Mouse (Mus musculus) kidney, embryonic 16.5 days (tissue): ENCODE measurements around the gene Nup54. TPM values are rescaled to one million over a fixed set of nuclear protein-coding genes. Genes with fewer than 3 reads are reported as not detected.
A peak's percentile ranks its signal among the peaks of the same experiment; 100 is the strongest.

Source experiments
- ATAC-seq: fragments of 200-750 bp; cut with Nextera tagmentation; 2 replicates; pipeline ENCODE4 v1.8.0; 2017; ENCODE audit warnings: moderate TSS enrichment; ENCODE audit not compliant: low FRiP score, low TSS enrichment
- H3K27ac ChIP-seq: fragments of 300-500 bp; sonication (generic); 2 replicates; pipeline ENCODE4 v1.5.1; 2014; ENCODE audit warnings: low read length
- H3K27me3 ChIP-seq: fragments of 300-500 bp; sonication (generic); 2 replicates; pipeline ENCODE4 v1.6.1; 2014; ENCODE audit warnings: low read length, control low read depth, mixed read lengths; ENCODE audit not compliant: insufficient read depth
- H3K36me3 ChIP-seq: fragments of 300-500 bp; sonication (generic); 2 replicates; pipeline ENCODE4 v1.6.1; 2014; ENCODE audit warnings: low read length, control low read depth, mixed read lengths; ENCODE audit not compliant: insufficient read depth
- H3K4me1 ChIP-seq: fragments of 300-500 bp; sonication (generic); 2 replicates; pipeline ENCODE4 v1.6.1; 2014; ENCODE audit warnings: low read length, control low read depth, mixed read lengths; ENCODE audit not compliant: insufficient read depth
- H3K4me2 ChIP-seq: fragments of 300-500 bp; sonication (generic); replicated peaks from 2 replicates; pipeline ENCODE4 v1.6.1; 2014; ENCODE audit warnings: low read depth, low read length
- H3K4me3 ChIP-seq: fragments of 300-500 bp; sonication (generic); 2 replicates; pipeline ENCODE4 v1.5.1; 2014; ENCODE audit warnings: mild to moderate bottlenecking, low read length
- H3K9ac ChIP-seq: fragments of 300-500 bp; sonication (generic); replicated peaks from 2 replicates; pipeline ENCODE4 v1.6.1; 2014; ENCODE audit warnings: low read length
- H3K9me3 ChIP-seq: fragments of 300-500 bp; sonication (generic); 2 replicates; pipeline ENCODE4 v1.6.1; 2016; ENCODE audit warnings: low read length, control low read depth
- WGBS: fragments of 180-500 bp; shearing (Covaris S2); extraction: QIAGEN DNeasy Blood & Tissue Kit; methylation state at CpG from one replicate; pipeline ENCODE4 v1.1.7; 2014; 5-methylcytosine and 5-hydroxymethylcytosine counted together
- polyA plus RNA-seq: library from polyadenylated mRNA; unstranded; fragments of >200 nt; fragmentation: Nextera tagmentation; extraction: Ambion mirVana; gene quantifications from 2 replicates; pipeline ENCODE4 v1.2.1, GENCODE M21; 2015

Nup54 gene
- polyA plus RNA-seq, 1 experiment from 2014 or later = 54.1 TPM

- Histone ChIP-seq H3K27ac (no peak overlapping the region), H3K9ac (no peak overlapping the region), H3K36me3 (no peaks in the 10 kb centered on the region), H3K4me1 (no peaks in the 10 kb centered on the region), H3K4me2 (no peak overlapping the region), H3K4me3 (no peak overlapping the region), H3K9me3 (no peaks in the 10 kb centered on the region), H3K27me3 (no peaks in the 10 kb centered on the region)
- no peak for ATAC-seq
- 63% methylated on average over 9 of the region's 9 CpGs for WGBS
These were observed 32.2 kb downstream of the Nup54 start for GRCm38 (mm10) chr5:92402816-92403215.

DNA sequence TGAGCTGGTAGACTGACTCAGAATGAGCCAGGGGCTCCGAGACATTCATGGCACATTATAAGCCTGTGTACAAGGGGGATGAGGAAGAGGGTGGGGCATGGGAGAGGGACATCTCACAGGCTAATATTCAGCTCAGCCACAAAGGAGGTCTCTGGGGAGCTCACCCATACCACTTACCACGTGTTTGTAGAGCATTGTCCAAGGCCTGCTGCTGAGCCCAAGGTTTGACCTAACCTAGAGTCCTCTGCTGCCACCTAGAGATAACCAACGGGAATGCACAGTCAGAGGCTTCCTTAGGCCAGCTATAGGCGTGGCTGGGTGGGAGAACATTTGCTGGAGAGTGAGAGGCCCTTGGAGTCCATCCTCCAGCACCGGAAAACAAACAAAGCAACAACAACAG lies 36.9 kb downstream of the Nup54 start:
- Histone ChIP-seq H3K36me3 (no peaks in the 10 kb centered on the region), H3K4me2 (no peak overlapping the region), H3K27me3 (peaks cover 11% of the 10 kb centered on the region), H3K9ac (no peak overlapping the region), H3K4me3 (no peak overlapping the region), H3K4me1 (no peaks in the 10 kb centered on the region), H3K9me3 (no peaks in the 10 kb centered on the region), H3K27ac (no peak overlapping the region)
- WGBS = 19% methylated on average over 5 of the region's 5 CpGs
- peak; percentile 90 for ATAC-seq

DNA sequence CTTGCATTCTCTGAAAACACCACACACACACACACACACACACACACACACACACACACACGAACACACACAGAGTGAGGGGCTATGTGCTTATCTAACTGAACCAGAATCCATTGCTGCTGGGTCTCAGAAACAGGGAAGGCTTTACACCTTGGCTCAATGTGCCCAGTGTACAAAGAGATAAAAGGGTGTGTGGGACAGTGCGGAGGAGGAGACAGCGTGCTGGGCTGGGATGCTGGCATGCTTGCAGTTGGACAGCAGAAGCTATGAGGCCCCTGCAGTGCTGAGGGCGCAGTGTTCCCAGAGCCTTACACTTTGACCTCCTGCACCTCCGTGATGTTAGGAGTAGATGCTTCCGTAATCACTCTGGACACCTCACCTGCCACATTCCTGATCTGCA lies 38.5 kb downstream of the Nup54 start:
- no peak; the same call in 1 of the 2 replicates for ATAC-seq

DNA sequence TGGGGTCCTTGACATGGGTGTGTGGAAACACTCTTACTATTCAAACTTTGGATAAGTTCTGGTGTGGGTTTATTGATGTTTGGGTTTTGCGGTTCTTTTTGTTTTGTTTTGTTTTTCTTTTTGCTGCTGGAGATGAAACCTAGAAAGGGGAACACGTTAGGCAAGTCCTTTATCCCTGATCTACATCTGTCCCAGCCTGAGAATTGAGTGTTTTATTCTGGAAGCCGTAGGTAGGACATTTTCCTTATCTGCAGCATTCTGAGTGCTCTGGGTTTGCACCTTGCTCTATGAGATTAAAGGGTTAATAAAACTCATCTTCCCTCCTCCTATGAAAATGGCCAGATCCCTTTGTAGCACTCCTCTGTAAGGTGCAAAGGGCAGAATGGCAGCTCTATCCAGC lies 39.3 kb downstream of the Nup54 start:
- Histone ChIP-seq H3K36me3 (no peaks in the 10 kb centered on the region), H3K4me3 (no peak overlapping the region), H3K9ac (no peak overlapping the region), H3K27me3 (peaks cover 32% of the 10 kb centered on the region), H3K4me1 (no peaks in the 10 kb centered on the region), H3K4me2 (no peak overlapping the region), H3K9me3 (no peaks in the 10 kb centered on the region), H3K27ac (no peak overlapping the region)
- no peak for ATAC-seq
- WGBS = 98% methylated on average over 3 of the region's 3 CpGs

More for the DNA sequence above, 38.5 kb downstream of the Nup54 start:
- H3K36me3 ChIP-seq = no peaks in the 10 kb centered on the region
- no peaks in the 10 kb centered on the region for H3K4me1 ChIP-seq
- no peak overlapping the region for H3K27ac ChIP-seq
- H3K9ac ChIP-seq = no peak overlapping the region
- 73% methylated on average over 6 of the region's 6 CpGs for WGBS
- peaks cover 25% of the 10 kb centered on the region for H3K27me3 ChIP-seq
- H3K4me2 ChIP-seq = no peak overlapping the region
- H3K9me3 ChIP-seq = no peaks in the 10 kb centered on the region
- H3K4me3 ChIP-seq = no peak overlapping the region

GRCm38 (mm10) chr5:92393863-92394262 lies 41.2 kb downstream of the Nup54 start:
- 64% methylated on average over 10 of the region's 10 CpGs for WGBS
- Histone ChIP-seq H3K9me3 (no peaks in the 10 kb centered on the region), H3K27ac (no peak overlapping the region), H3K4me2 (no peak overlapping the region), H3K4me1 (no peaks in the 10 kb centered on the region), H3K27me3 (peaks cover 46% of the 10 kb centered on the region), H3K36me3 (no peaks in the 10 kb centered on the region), H3K4me3 (no peak overlapping the region), H3K9ac (no peak overlapping the region)
- ATAC-seq = no peak

GRCm38 (mm10) chr5:92392542-92392941 lies 42.5 kb downstream of the Nup54 start:
- Histone ChIP-seq H3K9me3 (no peaks in the 10 kb centered on the region), H3K36me3 (no peaks in the 10 kb centered on the region), H3K9ac (peak overlapping the region; percentile 1; the same call in 1 of the 2 replicates), H3K27me3 (peaks cover 47% of the 10 kb centered on the region), H3K27ac (no peak overlapping the region), H3K4me2 (peak overlapping the region; percentile 53), H3K4me3 (peak overlapping the region; percentile 36), H3K4me1 (no peaks in the 10 kb centered on the region)
- 44% methylated on average over 18 of the region's 18 CpGs for WGBS
- no peak for ATAC-seq

DNA sequence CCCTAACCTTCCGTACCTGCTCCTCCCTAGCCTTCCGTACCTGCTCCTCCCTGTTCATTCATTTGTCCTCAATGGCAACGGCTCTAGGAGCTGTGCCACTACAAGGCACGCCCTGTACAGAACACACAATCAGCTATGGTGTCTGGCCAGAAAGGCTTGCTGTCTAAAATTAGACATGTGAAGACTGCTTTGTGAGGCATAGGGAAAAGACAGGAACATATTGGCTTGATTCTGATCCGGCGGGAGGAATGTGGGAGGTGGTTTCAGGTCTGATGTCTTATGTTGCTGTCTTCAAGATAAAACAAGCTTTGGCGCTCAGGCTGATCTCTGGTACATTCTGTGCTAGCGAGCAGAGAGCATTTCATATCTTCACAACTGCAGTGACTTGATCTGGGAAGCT lies 44.4 kb downstream of the Nup54 start:
- no peak for ATAC-seq
- Histone ChIP-seq H3K27me3 (peaks cover 47% of the 10 kb centered on the region), H3K4me3 (no peak overlapping the region), H3K4me1 (0 out of 2 replicates have a peak, but pooled peaks cover 2% of the 10 kb centered on the region), H3K27ac (no peak overlapping the region), H3K9ac (no peak overlapping the region), H3K9me3 (no peaks in the 10 kb centered on the region), H3K4me2 (no peak overlapping the region), H3K36me3 (no peaks in the 10 kb centered on the region)
- 72% methylated on average over 8 of the region's 8 CpGs for WGBS

GRCm38 (mm10) chr5:92389977-92390376 lies 45.0 kb downstream of the Nup54 start:
- Histone ChIP-seq H3K4me3 (no peak overlapping the region), H3K36me3 (no peaks in the 10 kb centered on the region), H3K9ac (no peak overlapping the region), H3K27me3 (peaks cover 47% of the 10 kb centered on the region), H3K27ac (no peak overlapping the region), H3K4me2 (no peak overlapping the region), H3K4me1 (0 out of 2 replicates have a peak, but pooled peaks cover 2% of the 10 kb centered on the region), H3K9me3 (no peaks in the 10 kb centered on the region)
- 81% methylated on average over 2 of the region's 2 CpGs for WGBS
- no peak for ATAC-seq

DNA sequence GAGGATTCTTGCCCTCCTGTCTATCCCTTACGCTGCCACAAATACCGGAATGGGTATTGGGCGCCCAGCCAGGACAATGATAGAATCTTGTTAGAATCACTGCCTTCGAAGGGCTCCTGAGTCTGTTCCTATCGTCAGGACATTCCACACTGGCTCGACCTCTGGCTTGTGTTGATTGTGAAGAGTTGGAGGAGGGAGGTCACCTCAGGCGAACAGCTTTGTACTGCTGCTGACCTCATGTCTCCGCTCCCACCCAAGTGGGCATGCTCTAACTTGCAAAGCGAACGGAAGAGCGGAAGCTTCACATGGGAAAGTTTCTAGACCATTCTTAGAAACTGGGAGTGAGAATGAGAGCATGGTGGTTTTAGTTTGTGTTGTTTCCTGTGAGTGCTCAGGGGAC lies 47.6 kb downstream of the Nup54 start:
- Histone ChIP-seq H3K27me3 (peaks cover 31% of the 10 kb centered on the region), H3K9ac (no peak overlapping the region), H3K4me2 (no peak overlapping the region), H3K36me3 (no peaks in the 10 kb centered on the region), H3K4me3 (no peak overlapping the region), H3K27ac (no peak overlapping the region), H3K4me1 (0 out of 2 replicates have a peak, but pooled peaks cover 2% of the 10 kb centered on the region), H3K9me3 (no peaks in the 10 kb centered on the region)
- ATAC-seq = 0 out of 2 replicates have a peak, but pooled peaks have one; percentile 13
- WGBS = 50% methylated on average over 11 of the region's 11 CpGs

DNA sequence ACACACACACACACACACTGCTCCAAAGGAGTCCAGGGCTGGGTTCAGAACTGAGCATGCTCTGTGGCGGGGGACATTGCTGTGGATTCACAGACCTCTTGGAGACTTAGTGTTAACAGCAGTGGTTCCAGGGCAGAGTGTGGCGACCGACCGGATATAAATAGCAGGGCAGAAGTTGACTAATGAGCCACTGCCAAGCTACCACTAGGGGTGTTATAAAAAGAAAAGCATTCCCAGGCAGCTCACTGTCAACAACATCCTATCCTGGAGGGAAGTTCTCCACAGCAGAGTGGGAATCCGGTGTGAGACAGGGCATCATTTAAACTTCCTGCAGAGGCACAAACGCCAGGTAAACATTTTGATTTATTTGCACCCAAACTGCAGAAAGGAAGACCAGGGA lies 48.4 kb downstream of the Nup54 start:
- H3K4me1 ChIP-seq = 0 out of 2 replicates have a peak, but pooled peaks cover 2% of the 10 kb centered on the region
- H3K27ac ChIP-seq = no peak overlapping the region
- no peak overlapping the region for H3K9ac ChIP-seq
- no peaks in the 10 kb centered on the region for H3K9me3 ChIP-seq
- no peak overlapping the region for H3K4me3 ChIP-seq
- peak; percentile 58; the same call in 1 of the 2 replicates for ATAC-seq
- 22% methylated on average over 6 of the region's 6 CpGs for WGBS
- H3K27me3 ChIP-seq = peaks cover 24% of the 10 kb centered on the region
- no peak overlapping the region for H3K4me2 ChIP-seq
- no peaks in the 10 kb centered on the region for H3K36me3 ChIP-seq
